Mouse (Mus musculus): ENCODE measurements around the gene Tmem91. TPM values are rescaled to one million over a fixed set of nuclear protein-coding genes. Genes with fewer than 3 reads are reported as not detected.

The Tmem91 gene
- total and polyA plus RNA-seq, 3 experiments, result 0.55 to 1.3 TPM; not detected in 1

DNA sequence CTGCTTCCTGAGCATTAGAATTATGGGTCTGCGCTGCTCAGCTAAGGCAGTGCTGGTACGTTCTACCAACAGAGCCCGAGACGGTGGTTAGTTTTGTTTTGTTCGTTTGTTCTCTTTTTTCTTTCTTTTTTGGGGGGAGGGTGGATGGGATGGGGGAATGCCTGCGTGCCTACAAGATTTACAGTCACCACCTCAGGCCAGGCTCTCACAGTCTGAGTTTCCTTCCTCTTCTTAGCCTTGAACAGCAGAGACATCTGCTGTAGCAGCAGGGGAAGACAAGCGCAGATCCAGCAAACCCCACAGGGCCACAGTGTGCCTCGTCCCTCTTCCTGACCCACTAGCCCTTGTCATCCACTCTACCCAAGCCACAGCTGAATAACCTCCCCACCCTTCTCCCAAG lies 23.7 kb downstream of the Tmem91 start:
- Histone ChIP-seq H3K27ac (ENCODE audit: insufficient read depth, low read depth) (no peak overlapping the region), H3K36me3 (replicated peaks in 1 of 2; ENCODE audit: control insufficient read depth in 1 of 2, insufficient read depth in 1 of 2, low read length in 1 of 2) (no peaks in the 10 kb centered on the region), H3K79me2 (replicated peaks; ENCODE audit: control insufficient read depth, extremely low read depth, insufficient read depth, poor library complexity, severe bottlenecking) (no peaks in the 10 kb centered on the region), H3K27me3 (replicated peaks) (no peaks in the 10 kb centered on the region), H3K4me2 (ENCODE audit: insufficient read depth, low read depth, poor library complexity, severe bottlenecking) (0 out of 2 replicates have a peak overlapping the region, but pooled peaks have one; percentile 23), H3K9me3 (replicated peaks; ENCODE audit: low read length) (no peaks in the 10 kb centered on the region), H3K4me3 (replicated peaks in 1 of 3; ENCODE audit: low read depth in 2 of 3, low read length in 2 of 3, poor library complexity in 1 of 3) (no peak overlapping the region), H3K9ac (ENCODE audit: insufficient read depth, low read depth) (no peak overlapping the region), H3K4me1 (ENCODE audit: control insufficient read depth in 1 of 2, insufficient read depth in 2 of 2) (peaks cover 17 to 49% of the 10 kb centered on the region in 2 experiments)
- in situ Hi-C loops (cut with MboI; ENCODE audit: low pct_ligation_motif_present, low pct_unique_long_range_greater_than_20kb, low sequenced_read_pairs) (no loop called here), dilution Hi-C loops (cut with MboI; ENCODE audit: extremely low pct_ligation_motif_present, extremely low pct_unique_long_range_greater_than_20kb, low sequenced_read_pairs) (no loop called here)
- TF ChIP-seq MAFK (IDR thresholded peaks at IDR 0.05; ENCODE audit: insufficient replicate concordance, low read length) (no peak), SMC3 (IDR thresholded peaks at IDR 0.05; ENCODE audit: low read depth, low read length) (peak; percentile 65), EP300 (IDR thresholded peaks at IDR 0.05; ENCODE audit: low read length) (no peak), TBP (conservative IDR thresholded peaks at IDR 0.05; ENCODE audit: low read depth, low read length) (no peak), RAD21 (IDR thresholded peaks at IDR 0.05; ENCODE audit: low read depth, low read length) (peak; percentile 78), PAX5 (IDR thresholded peaks at IDR 0.05; ENCODE audit: low read length) (no peak), ZNF384 (IDR thresholded peaks at IDR 0.05; ENCODE audit: low read depth, low read length) (no peak), JUN (IDR thresholded peaks at IDR 0.05; ENCODE audit: insufficient read depth, low read depth, low read length) (no peak), BHLHE40 (IDR thresholded peaks at IDR 0.05; ENCODE audit: low read depth, low read length) (0 out of 2 replicates have a peak, but pooled peaks have one; percentile 20), KAT2A (IDR thresholded peaks at IDR 0.05; ENCODE audit: insufficient replicate concordance, low read length) (no peak), POLR2AphosphoS2 (IDR thresholded peaks at IDR 0.05; ENCODE audit: low read depth, low read length) (no peak), ZKSCAN1 (IDR thresholded peaks at IDR 0.05; ENCODE audit: borderline replicate concordance, low read depth, low read length) (no peak), ZMIZ1 (IDR thresholded peaks at IDR 0.05; ENCODE audit: low read depth, low read length) (no peak), UBTF (IDR thresholded peaks at IDR 0.05; ENCODE audit: low read depth, low read length) (no peak), HCFC1 (IDR thresholded peaks at IDR 0.05; ENCODE audit: low read depth, low read length) (no peak), CHD2 (IDR thresholded peaks at IDR 0.05; ENCODE audit: low read length) (no peak), CTCF (conservative IDR thresholded peaks at IDR 0.05 in 1 of 2, IDR thresholded peaks at IDR 0.05 in 1 of 2; ENCODE audit: low read depth in 2 of 2, low read length in 2 of 2) (peak in 1 of 2 experiments; percentile 68; a peak in 2 of 4 replicates), MYC (IDR thresholded peaks at IDR 0.05; ENCODE audit: low read depth, low read length) (no peak), JUND (conservative IDR thresholded peaks at IDR 0.05; ENCODE audit: low read depth, low read length) (no peak), MAZ (IDR thresholded peaks at IDR 0.05; ENCODE audit: low read depth, low read length) (no peak), E2F4 (IDR thresholded peaks at IDR 0.05; ENCODE audit: insufficient replicate concordance, low read depth, low read length) (no peak), ELF1 (IDR thresholded peaks at IDR 0.05; ENCODE audit: low read depth, low read length) (no peak), USF1 (IDR thresholded peaks at IDR 0.05; ENCODE audit: low read depth, low read length) (no peak)
- DNase-seq (ENCODE audit: extremely low read depth), result peak; percentile 66
